Mouse (Mus musculus) left cerebral cortex, postnatal 4 days (tissue): ENCODE measurements around the gene Gjc1. TPM values are rescaled to one million over a fixed set of nuclear protein-coding genes. Genes with fewer than 3 reads are reported as not detected.

Source experiments
- DNase-seq: peaks from one replicate; pipeline ENCODE4 v3.0.0-alpha.2; 2022
- intact Hi-C: fragments of 180-260 bp; cut with DNase I; formaldehyde crosslinking; loops from one replicate; pipeline ENCODE4 v1.15.1; 2025
- total RNA-seq, 2 experiments: library from RNA; stranded (reverse); gene quantifications; 2 replicates each; pipeline ENCODE4 v1.2.3; 2021

The Gjc1 gene
- total RNA-seq, 2 experiments from 2014 or later, result 46.7 to 60.2 TPM

- DNase-seq, result peak; percentile 46
- intact Hi-C loops, result loop anchor here (5.0 kb wide), 1 partner anchor 41 kb away; no protein-coding TSS in a partner anchor
Measured at GRCm38 (mm10) chr11:102818121-102819020, 1.1 kb downstream of the Gjc1 start.

- no peak for DNase-seq
- intact Hi-C loops, result loop anchor here (5.0 kb wide), 1 partner anchor 38 kb away; no protein-coding TSS in a partner anchor
Measured at GRCm38 (mm10) chr11:102814881-102815280, 4.6 kb downstream of the Gjc1 start.

- DNase-seq, result no peak
- intact Hi-C loops, result no loop called here
Measured at GRCm38 (mm10) chr11:102810721-102811485, 8.6 kb downstream of the Gjc1 start.

- no peak for DNase-seq
- intact Hi-C loops, result no loop called here
Measured at GRCm38 (mm10) chr11:102808246-102808645, 11.3 kb downstream of the Gjc1 start.

DNA sequence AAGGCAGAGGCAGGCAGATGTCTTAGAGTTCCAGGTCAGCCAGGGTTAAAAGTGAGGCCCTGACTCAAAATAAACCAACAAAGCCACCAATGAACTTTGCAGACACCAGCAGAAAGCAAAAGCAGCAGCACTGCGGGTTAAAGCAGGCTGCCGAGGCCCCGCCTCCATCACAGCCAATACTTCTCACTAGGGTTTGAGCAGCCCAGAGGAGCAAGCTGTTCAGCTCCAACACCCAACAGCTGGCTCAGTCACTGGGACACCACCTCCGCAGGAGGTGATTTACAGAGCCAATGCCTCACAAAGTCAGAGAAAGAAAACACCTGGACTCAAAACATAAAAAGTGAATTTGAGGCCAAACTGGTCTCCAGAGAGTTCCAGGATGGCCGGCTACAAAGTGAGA, 16.0 kb downstream of the Gjc1 start:
- intact Hi-C loops, result no loop called here
- no peak for DNase-seq

DNA sequence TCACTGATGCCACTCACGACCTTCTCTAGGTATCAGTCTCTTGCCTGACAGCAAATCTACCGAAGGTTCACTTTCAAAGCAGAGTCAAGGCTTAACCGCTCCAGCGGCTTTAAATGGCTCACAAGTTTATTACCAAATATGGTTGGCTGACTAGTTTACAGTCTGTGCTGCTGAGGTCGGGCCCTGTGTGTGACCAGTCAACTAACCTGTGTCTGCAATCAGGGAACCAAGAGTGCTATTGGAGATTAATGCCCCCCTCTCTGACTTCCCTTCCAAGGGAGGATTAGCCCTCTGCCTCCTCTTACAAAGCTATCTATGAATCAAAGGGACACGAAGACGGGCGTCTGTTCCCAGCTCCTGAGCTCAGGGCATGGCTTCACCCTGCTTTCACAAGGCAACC, 25.3 kb downstream of the Gjc1 start:
- no peak for DNase-seq
- intact Hi-C loops, result no loop called here

GRCm38 (mm10) chr11:102791682-102792445, 27.6 kb downstream of the Gjc1 start:
- DNase-seq, result no peak
- intact Hi-C loops, result no loop called here

- intact Hi-C loops, result no loop called here
- DNase-seq, result no peak
Measured at GRCm38 (mm10) chr11:102787688-102788177, 31.8 kb downstream of the Gjc1 start.

DNA sequence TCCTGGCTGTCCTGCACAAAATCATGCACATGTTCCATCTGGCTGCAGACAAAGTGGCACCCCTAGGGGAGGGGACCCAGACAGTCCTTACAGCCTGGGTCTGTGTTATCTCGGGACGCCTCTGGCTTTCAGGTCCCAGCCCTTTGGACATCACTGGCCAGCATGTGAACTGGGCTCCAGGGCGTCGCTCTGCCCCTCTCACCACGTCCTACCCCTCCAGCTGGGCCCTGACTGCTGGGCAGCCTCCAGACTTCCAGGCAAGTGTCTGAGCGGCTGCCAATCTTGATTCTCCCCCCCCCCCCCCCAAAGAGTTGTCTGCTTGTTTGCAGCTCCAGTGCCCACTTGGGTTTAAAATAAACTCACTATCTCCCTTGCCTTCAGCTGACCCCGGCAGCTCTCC, 36.1 kb downstream of the Gjc1 start:
- intact Hi-C loops, result no loop called here
- DNase-seq, result no peak

GRCm38 (mm10) chr11:102781523-102781922, 38.0 kb downstream of the Gjc1 start:
- intact Hi-C loops, result no loop called here
- DNase-seq, result no peak

GRCm38 (mm10) chr11:102780986-102781351, 38.5 kb downstream of the Gjc1 start:
- DNase-seq, result no peak
- intact Hi-C loops, result no loop called here

DNA sequence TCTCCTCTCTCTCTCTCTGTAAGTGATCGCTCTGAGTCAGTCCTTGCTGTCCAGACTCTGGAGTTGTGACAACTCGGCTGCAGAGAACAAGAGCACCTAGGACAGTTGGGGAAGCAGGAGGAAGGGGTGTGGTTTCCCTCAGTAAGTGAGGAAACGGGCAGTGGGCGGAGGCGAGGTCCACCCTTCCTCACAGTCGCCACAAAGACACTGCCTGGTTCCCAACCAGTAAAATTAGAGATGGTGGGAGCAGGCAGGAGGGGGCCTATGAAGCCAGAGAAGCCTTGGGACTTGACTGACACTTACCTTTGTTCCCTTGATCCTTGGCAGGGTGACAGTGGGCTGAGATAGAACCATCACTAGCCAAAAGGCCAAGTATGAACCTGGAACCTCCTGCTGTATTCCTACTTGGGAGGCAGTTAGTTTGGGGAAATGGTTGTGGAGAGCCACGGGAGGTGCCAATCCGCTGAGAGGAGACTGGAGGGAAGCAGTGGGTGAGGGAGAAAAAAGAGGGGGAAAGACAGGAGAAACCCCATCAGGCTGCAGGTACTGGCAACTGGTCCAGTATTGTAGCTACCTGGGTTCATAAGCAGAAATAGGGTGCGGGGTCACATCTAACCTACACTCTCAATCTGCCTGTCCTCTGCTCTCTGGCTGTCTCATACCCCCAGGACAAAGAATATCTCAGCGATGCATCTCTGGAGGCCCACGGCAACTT, 39.1 kb downstream of the Gjc1 start:
- DNase-seq, result no peak
- intact Hi-C loops, result no loop called here

DNA sequence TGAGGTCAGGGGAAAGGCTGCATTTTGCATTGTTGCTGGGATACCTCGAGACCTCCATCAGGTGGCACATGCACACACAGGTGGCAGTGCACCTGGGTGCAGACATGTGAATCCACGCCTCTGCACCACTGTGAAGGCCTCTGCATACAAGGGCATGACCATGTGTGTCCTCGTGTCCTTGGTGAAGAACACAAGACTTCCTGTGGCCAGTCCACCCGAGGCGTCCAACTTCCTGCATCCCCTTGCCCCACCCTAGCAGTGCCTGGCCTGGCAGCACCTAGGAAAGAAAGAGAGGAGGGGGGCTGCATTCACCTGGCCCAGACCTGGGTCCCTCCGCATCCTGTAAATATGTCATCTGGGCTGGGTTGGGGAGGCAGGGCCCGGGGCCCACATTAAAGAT, 39.7 kb downstream of the Gjc1 start:
- DNase-seq, result no peak

GRCm38 (mm10) chr11:102779081-102779638, 40.3 kb downstream of the Gjc1 start:
- intact Hi-C loops, result loop anchor here (5.0 kb wide), 1 partner anchor 38 kb away; the partner anchor contains the start of gene Gjc1
- DNase-seq, result peak; percentile 82

More for the DNA sequence above, 39.7 kb downstream of the Gjc1 start:
- intact Hi-C loops, result loop anchor here (5.0 kb wide), 1 partner anchor 37 kb away; the partner anchor contains the start of gene Gjc1

GRCm38 (mm10) chr11:102778597-102778996, 40.9 kb downstream of the Gjc1 start:
- intact Hi-C loops, result loop anchor here (5.0 kb wide), 1 partner anchor 39 kb away; the partner anchor contains the start of gene Gjc1
- DNase-seq, result no peak

DNA sequence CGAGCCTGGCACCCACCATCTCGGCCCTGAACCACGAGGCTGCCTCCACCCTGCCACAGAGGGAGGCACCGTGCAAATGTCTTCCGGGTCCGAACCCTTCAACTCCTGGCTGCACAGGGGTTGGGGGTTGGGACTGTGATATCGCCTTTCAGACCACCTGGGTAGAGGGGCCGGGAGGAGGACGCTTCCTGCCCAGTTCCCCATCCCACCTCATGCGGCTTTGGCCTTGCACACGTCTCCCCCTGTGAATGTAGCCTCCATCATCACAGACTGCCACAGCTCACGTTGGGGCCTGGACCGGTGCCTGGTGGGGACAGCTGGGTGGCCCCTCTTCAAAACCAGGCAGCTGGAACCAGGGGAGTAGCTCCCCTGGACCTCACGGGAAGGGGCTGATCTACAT, 41.3 kb downstream of the Gjc1 start:
- DNase-seq, result peak; percentile 76
- intact Hi-C loops, result loop anchor here (5.0 kb wide), 1 partner anchor 39 kb away; the partner anchor contains the start of gene Gjc1

GRCm38 (mm10) chr11:102777598-102777997, 41.9 kb downstream of the Gjc1 start:
- intact Hi-C loops, result loop anchor here (5.0 kb wide), 1 partner anchor 40 kb away; the partner anchor contains the start of gene Gjc1
- DNase-seq, result peak; percentile 76

DNA sequence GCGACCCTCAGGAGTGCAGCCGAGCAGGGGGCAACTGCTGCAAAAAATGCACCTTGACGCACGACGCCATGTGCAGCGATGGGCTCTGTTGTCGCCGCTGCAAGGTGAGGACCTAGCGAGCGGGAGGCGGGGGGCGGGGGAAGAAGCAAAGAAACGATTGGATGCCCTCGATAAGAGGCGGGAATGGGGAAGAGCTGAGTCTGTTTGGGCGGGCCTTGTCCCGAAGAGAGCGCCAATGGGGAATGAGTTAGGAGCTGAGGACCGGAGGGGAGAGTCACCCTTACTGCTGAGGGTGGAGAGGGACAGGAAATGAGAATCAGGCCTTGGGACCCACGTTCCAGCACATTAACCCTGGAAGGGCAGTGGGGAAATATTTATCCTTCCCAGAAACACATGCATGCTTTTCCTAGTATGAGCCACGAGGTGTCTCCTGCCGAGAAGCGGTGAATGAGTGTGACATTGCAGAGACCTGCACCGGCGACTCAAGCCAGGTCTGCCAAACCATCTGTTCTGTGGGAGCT, 44.8 kb downstream of the Gjc1 start:
- DNase-seq, result peak; percentile 91
- intact Hi-C loops, result loop anchor here (2.0 to 5.0 kb wide), 2 partner anchors 43 to 88 kb away; partner anchors contain the start of gene Gjc1
